Mouse (Mus musculus): ENCODE measurements around the gene Ddr2. TPM values are rescaled to one million over a fixed set of nuclear protein-coding genes. Genes with fewer than 3 reads are reported as not detected.
A peak's percentile ranks its signal among the peaks of the same experiment; 100 is the strongest.

The Ddr2 gene
- total and polyA plus RNA-seq, 3 experiments, result 0.17 to 0.37 (median 0.30) TPM

DNA sequence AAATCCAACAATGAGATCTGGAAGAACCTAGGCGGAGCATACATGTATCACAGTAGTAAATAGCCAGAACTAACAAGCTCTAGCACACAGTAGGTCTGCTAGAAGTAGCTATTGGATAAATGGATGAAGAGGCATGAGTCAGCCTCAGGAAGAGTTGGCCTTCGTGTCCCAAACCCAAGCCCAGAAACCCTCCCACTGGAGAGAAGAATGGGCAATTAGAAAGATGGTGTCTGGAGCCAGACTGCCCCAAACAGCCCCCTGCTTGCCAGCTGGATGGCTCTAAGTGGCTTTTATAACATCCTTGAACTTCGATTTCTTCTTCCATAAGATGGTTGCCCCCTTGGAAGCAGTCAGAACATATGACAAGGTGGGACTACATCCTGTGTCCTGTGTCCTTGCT lies 53.6 kb downstream of the Ddr2 start:
- peaks cover 3% of the 10 kb centered on the region for H3K9me3 ChIP-seq (replicated peaks; ENCODE audit: low read length)

GRCm38 (mm10) chr1:170056214-170056613 lies 54.3 kb downstream of the Ddr2 start:
- Histone ChIP-seq H3K4me1 (ENCODE audit: control insufficient read depth in 1 of 2, insufficient read depth in 2 of 2) (peaks cover 3 to 50% of the 10 kb centered on the region in 2 experiments), H3K27ac (ENCODE audit: insufficient read depth, low read depth) (no peak overlapping the region), H3K4me3 (replicated peaks in 1 of 3; ENCODE audit: low read depth in 2 of 3, low read length in 2 of 3, poor library complexity in 1 of 3) (no peak overlapping the region), H3K4me2 (ENCODE audit: insufficient read depth, low read depth, poor library complexity, severe bottlenecking) (no peak overlapping the region), H3K79me2 (replicated peaks; ENCODE audit: control insufficient read depth, extremely low read depth, insufficient read depth, poor library complexity, severe bottlenecking) (no peaks in the 10 kb centered on the region), H3K9me3 (replicated peaks; ENCODE audit: low read length) (peaks cover 3% of the 10 kb centered on the region), H3K36me3 (replicated peaks in 1 of 2; ENCODE audit: control insufficient read depth in 1 of 2, insufficient read depth in 1 of 2, low read length in 1 of 2) (no peaks in the 10 kb centered on the region), H3K27me3 (replicated peaks) (no peaks in the 10 kb centered on the region), H3K9ac (ENCODE audit: insufficient read depth, low read depth) (no peak overlapping the region)
- dilution Hi-C loops (cut with MboI; ENCODE audit: extremely low pct_ligation_motif_present, extremely low pct_unique_long_range_greater_than_20kb, low sequenced_read_pairs), result no loop called here
- TF ChIP-seq HCFC1 (IDR thresholded peaks at IDR 0.05; ENCODE audit: low read depth, low read length), result no peak
- TF ChIP-seq MAZ (IDR thresholded peaks at IDR 0.05; ENCODE audit: low read depth, low read length), result no peak
- TF ChIP-seq SIN3A (IDR thresholded peaks at IDR 0.05; ENCODE audit: low read length), result no peak
- TF ChIP-seq POLR2AphosphoS2 (IDR thresholded peaks at IDR 0.05; ENCODE audit: low read depth, low read length), result no peak
- no peak for TF ChIP-seq ZNF384 (IDR thresholded peaks at IDR 0.05; ENCODE audit: low read depth, low read length)
- no peak for TF ChIP-seq MAFK (IDR thresholded peaks at IDR 0.05; ENCODE audit: insufficient replicate concordance, low read length)
- no peak for TF ChIP-seq E2F4 (IDR thresholded peaks at IDR 0.05; ENCODE audit: insufficient replicate concordance, low read depth, low read length)
- TF ChIP-seq PAX5 (IDR thresholded peaks at IDR 0.05; ENCODE audit: low read length), result no peak
- TF ChIP-seq NELFE (IDR thresholded peaks at IDR 0.05; ENCODE audit: low read depth, low read length), result no peak
- no peak for TF ChIP-seq ETS1 (conservative IDR thresholded peaks at IDR 0.05; ENCODE audit: low read depth, low read length)
- in situ Hi-C loops (cut with MboI; ENCODE audit: low pct_ligation_motif_present, low pct_unique_long_range_greater_than_20kb, low sequenced_read_pairs), result no loop called here
- DNase-seq (ENCODE audit: extremely low read depth), result no peak

More for the DNA sequence above, 53.6 kb downstream of the Ddr2 start:
- H3K4me1 ChIP-seq (ENCODE audit: control insufficient read depth in 1 of 2, insufficient read depth in 2 of 2), result peaks cover 3 to 43% of the 10 kb centered on the region in 2 experiments
- TF ChIP-seq ELF1 (IDR thresholded peaks at IDR 0.05; ENCODE audit: low read depth, low read length) (no peak), CHD1 (IDR thresholded peaks at IDR 0.05; ENCODE audit: low read depth, low read length) (no peak), ZC3H11A (IDR thresholded peaks at IDR 0.05; ENCODE audit: low read depth, low read length) (no peak), JUND (conservative IDR thresholded peaks at IDR 0.05; ENCODE audit: low read depth, low read length) (no peak), TCF12 (IDR thresholded peaks at IDR 0.05; ENCODE audit: low read depth, low read length) (no peak), ZKSCAN1 (IDR thresholded peaks at IDR 0.05; ENCODE audit: borderline replicate concordance, low read depth, low read length) (peak; percentile 35; the same call in 1 of the 2 replicates)
- no peaks in the 10 kb centered on the region for H3K79me2 ChIP-seq (replicated peaks; ENCODE audit: control insufficient read depth, extremely low read depth, insufficient read depth, poor library complexity, severe bottlenecking)
- H3K4me3 ChIP-seq (replicated peaks in 1 of 3; ENCODE audit: low read depth in 2 of 3, low read length in 2 of 3, poor library complexity in 1 of 3), result no peak overlapping the region
- in situ Hi-C loops (cut with MboI; ENCODE audit: low pct_ligation_motif_present, low pct_unique_long_range_greater_than_20kb, low sequenced_read_pairs) (no loop called here), dilution Hi-C loops (cut with MboI; ENCODE audit: extremely low pct_ligation_motif_present, extremely low pct_unique_long_range_greater_than_20kb, low sequenced_read_pairs) (no loop called here)
- H3K36me3 ChIP-seq (replicated peaks in 1 of 2; ENCODE audit: control insufficient read depth in 1 of 2, insufficient read depth in 1 of 2, low read length in 1 of 2), result no peaks in the 10 kb centered on the region
- no peak overlapping the region for H3K4me2 ChIP-seq (ENCODE audit: insufficient read depth, low read depth, poor library complexity, severe bottlenecking)
- no peak for DNase-seq (ENCODE audit: extremely low read depth)
- H3K27me3 ChIP-seq (replicated peaks), result no peaks in the 10 kb centered on the region
- no peak overlapping the region for H3K9ac ChIP-seq (ENCODE audit: insufficient read depth, low read depth)
- no peak overlapping the region for H3K27ac ChIP-seq (ENCODE audit: insufficient read depth, low read depth)

Measured in CH12.LX (cell line).